Mouse (Mus musculus): Measurements from ENCODE around the gene Ndp. TPM values are rescaled to one million over a fixed set of nuclear protein-coding genes. Genes with fewer than 3 reads are reported as not detected.

Gene Ndp
- total RNA-seq, 2 experiments from 2014 or later, result not detected

GRCm38 (mm10) chrX:16841443-16841842, 70.1 kb downstream of the Ndp start:
- no peak for TF ChIP-seq CTCF (IDR thresholded peaks at IDR 0.05)
- Histone ChIP-seq H3K27ac (no peak overlapping the region), H3K4me3 (no peak overlapping the region)
- intact Hi-C loops (cut with DNase I), result loop anchor here (10.0 kb wide), 1 partner anchor 127 kb away; no protein-coding TSS in a partner anchor
- no peak for DNase-seq

- Histone ChIP-seq H3K4me3 (no peak overlapping the region), H3K27ac (no peak overlapping the region)
- no peak for DNase-seq
- TF ChIP-seq CTCF (IDR thresholded peaks at IDR 0.05), result no peak
- intact Hi-C loops (cut with DNase I), result no loop called here
These were observed 74.3 kb downstream of the Ndp start for GRCm38 (mm10) chrX:16837293-16837692.

GRCm38 (mm10) chrX:16836488-16837082, 75.0 kb downstream of the Ndp start:
- Histone ChIP-seq H3K4me3 (no peak overlapping the region), H3K27ac (no peak overlapping the region)
- intact Hi-C loops (cut with DNase I), result no loop called here
- no peak for DNase-seq
- no peak for TF ChIP-seq CTCF (IDR thresholded peaks at IDR 0.05)

Other genes with a start within 250 kb of the Ndp start
- gene Maob, start 94.4 kb downstream of the Ndp start, total RNA-seq (2021), result 1 to 10 TPM; 6.4 to 9.7 TPM

Data from gastrocnemius, adult 2 months (tissue).